Mouse (Mus musculus) midbrain, embryonic 11.5 days (tissue): ENCODE results near the gene Gm10642. TPM values are rescaled to one million over a fixed set of nuclear protein-coding genes. Genes with fewer than 3 reads are reported as not detected.

Experiments used
- ATAC-seq: fragments of 200-750 bp; cut with Nextera tagmentation; 2 replicates; pipeline ENCODE4 v1.8.0; 2017; ENCODE audit warnings: moderate TSS enrichment, moderate library complexity; ENCODE audit not compliant: low FRiP score
- DNase-seq: peaks from one replicate; pipeline ENCODE4 v3.0.0; 2015; ENCODE audit warnings: low spot score; ENCODE audit errors: missing footprints
- H3K27ac ChIP-seq: fragments of 300-500 bp; sonication (generic); 2 replicates; pipeline ENCODE4 v1.5.1; 2014; ENCODE audit warnings: low read depth, low read length
- H3K27me3 ChIP-seq: fragments of 300-500 bp; sonication (generic); 2 replicates; pipeline ENCODE4 v1.6.1; 2014; ENCODE audit warnings: mild to moderate bottlenecking, low read length, moderate library complexity, mixed read lengths; ENCODE audit not compliant: control insufficient read depth, insufficient read depth
- H3K36me3 ChIP-seq: fragments of 300-500 bp; sonication (generic); 2 replicates; pipeline ENCODE4 v1.6.1; 2014; ENCODE audit warnings: mild to moderate bottlenecking, low read length, moderate library complexity, mixed read lengths; ENCODE audit not compliant: control insufficient read depth, insufficient read depth
- H3K4me1 ChIP-seq: fragments of 300-500 bp; sonication (generic); 2 replicates; pipeline ENCODE4 v1.6.1; 2014; ENCODE audit warnings: low read length; ENCODE audit not compliant: control insufficient read depth, insufficient read depth
- H3K4me2 ChIP-seq: fragments of 300-500 bp; sonication (generic); 2 replicates; pipeline ENCODE4 v1.6.1; 2014; ENCODE audit warnings: mild to moderate bottlenecking, moderate library complexity
- H3K4me3 ChIP-seq: fragments of 300-500 bp; sonication (generic); 2 replicates; pipeline ENCODE4 v1.5.1; 2014; ENCODE audit warnings: low read depth, low read length
- H3K9ac ChIP-seq: fragments of 300-500 bp; sonication (generic); 2 replicates; pipeline ENCODE4 v1.6.1; 2014; ENCODE audit warnings: low read length
- H3K9me3 ChIP-seq: fragments of 300-500 bp; sonication (generic); 2 replicates; pipeline ENCODE4 v1.6.1; 2016; ENCODE audit warnings: low read length; ENCODE audit not compliant: control insufficient read depth
- WGBS: fragments of 180-500 bp; shearing (Covaris S2); extraction: QIAGEN DNeasy Blood & Tissue Kit; methylation state at CpG from one replicate; pipeline ENCODE4 v1.1.7; 2014; 5-methylcytosine and 5-hydroxymethylcytosine counted together
- polyA plus RNA-seq: library from polyadenylated mRNA; unstranded; fragments of >200 nt; fragmentation: Nextera tagmentation; extraction: Ambion mirVana; gene quantifications from 2 replicates; pipeline ENCODE4 v1.2.1, GENCODE M21; 2014

Gene Gm10642
- polyA plus RNA-seq, 1 experiment from 2014 or later, result 0.15 TPM

DNA sequence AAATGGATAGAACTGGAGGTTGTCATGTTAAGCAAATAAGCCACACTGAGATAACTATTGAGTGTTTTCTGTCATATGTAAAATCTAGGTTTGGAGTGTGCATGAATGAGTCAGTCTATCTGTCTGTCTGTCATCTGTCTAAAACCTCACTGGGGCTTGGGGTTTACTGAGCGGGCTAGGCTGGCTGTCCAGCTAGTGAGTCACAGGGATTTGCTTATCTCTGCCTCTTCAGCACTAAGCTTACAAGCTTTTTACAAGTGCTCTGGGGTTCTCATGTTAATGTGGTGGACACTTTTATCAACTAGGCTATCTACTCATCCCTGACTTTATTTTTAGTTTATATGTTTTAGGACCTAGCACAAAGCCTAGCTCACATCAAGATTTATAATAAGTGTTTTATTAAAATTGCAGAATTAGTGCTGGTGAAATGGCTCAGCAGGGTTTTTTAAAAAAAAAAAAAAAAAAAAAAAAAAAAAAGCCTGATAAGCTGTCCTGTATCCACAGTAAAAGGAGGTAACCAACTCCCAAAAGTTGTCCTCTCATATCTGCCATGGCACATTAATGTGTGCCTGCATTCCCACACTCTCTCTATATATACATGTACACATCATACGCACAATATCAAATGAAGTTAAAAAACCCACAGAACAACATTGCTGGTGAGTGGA lies 32.4 kb downstream of the Gm10642 start:
- Histone ChIP-seq H3K27ac (no peak overlapping the region), H3K4me2 (no peak overlapping the region), H3K4me3 (no peak overlapping the region), H3K27me3 (no peaks in the 10 kb centered on the region), H3K4me1 (no peaks in the 10 kb centered on the region), H3K36me3 (no peaks in the 10 kb centered on the region), H3K9me3 (no peaks in the 10 kb centered on the region), H3K9ac (no peak overlapping the region)
- WGBS, result 90% methylated on average over 2 of the region's 2 CpGs
- DNase-seq (no peak), ATAC-seq (no peak)

GRCm38 (mm10) chr9:70689926-70690325 lies 33.9 kb downstream of the Gm10642 start:
- 81% methylated on average over 3 of the region's 3 CpGs for WGBS

DNA sequence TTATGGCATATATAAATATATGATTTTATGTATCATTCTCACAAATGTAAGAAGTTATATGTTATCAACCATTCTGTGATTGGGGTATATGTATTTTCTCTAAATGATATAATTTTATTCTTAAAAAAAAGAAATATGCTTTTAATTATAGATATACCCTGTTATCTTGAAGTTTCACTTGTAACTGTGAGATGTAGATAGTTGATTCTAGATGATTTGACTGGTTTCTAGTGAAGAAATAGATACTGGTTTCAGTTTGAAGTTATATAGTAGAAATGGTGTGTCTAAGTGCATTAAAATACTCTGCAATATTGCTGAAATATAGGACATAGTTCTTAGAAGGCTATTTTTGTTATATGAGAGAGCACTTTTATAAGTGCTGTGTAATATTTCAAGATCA lies 34.5 kb downstream of the Gm10642 start:
- Histone ChIP-seq H3K9me3 (no peaks in the 10 kb centered on the region), H3K27ac (no peak overlapping the region), H3K27me3 (no peaks in the 10 kb centered on the region), H3K4me3 (no peak overlapping the region), H3K4me1 (no peaks in the 10 kb centered on the region), H3K4me2 (no peak overlapping the region), H3K36me3 (no peaks in the 10 kb centered on the region), H3K9ac (no peak overlapping the region)
- DNase-seq (no peak), ATAC-seq (no peak)

More at GRCm38 (mm10) chr9:70689926-70690325, 33.9 kb downstream of the Gm10642 start:
- no peak overlapping the region for H3K4me3 ChIP-seq
- no peaks in the 10 kb centered on the region for H3K9me3 ChIP-seq
- no peak overlapping the region for H3K27ac ChIP-seq
- H3K4me1 ChIP-seq, result no peaks in the 10 kb centered on the region
- no peaks in the 10 kb centered on the region for H3K36me3 ChIP-seq
- no peaks in the 10 kb centered on the region for H3K27me3 ChIP-seq
- ATAC-seq (no peak), DNase-seq (no peak)
- H3K4me2 ChIP-seq, result no peak overlapping the region
- no peak overlapping the region for H3K9ac ChIP-seq

DNA sequence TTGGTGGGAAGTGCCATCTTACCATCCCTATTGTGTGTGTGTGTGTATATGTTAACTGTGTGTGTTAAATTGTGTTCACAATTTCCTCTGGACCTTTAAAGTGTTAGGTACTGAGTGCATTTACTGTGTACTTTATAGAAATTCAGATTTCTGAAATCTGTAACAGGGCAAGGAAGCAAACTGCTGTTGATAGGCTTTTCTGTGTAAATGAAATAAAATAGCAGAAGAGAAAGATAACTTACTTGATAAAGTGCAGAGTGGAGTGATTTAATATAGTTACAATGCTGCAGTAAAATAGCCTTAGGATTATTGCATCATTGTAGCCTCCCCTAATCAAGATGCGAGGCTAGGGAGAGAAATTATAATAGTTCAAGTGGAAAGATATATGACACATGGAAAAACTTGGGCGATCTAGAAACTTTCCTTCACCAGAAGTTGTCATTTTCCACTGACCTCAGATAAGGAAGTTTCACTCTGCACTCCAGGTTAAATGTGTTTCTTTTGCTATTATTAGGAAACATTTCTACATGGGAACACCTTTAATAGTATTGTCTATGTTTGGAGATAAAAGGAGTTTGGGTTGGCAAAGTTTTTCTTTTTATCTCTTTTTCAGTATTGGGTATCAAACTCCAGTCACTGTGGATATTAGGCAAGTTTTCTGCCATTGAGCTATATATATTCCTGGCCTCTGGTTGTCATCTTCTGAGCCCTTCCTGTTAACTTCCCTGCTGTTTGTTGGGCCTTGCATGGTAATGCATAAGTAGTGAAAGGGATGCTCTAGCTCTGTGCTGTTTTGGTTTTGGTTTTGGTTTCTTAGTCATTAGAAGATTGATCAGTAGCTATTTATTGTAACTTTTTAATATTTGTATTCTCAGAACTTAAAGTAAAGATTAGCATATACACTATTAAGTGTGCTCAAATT lies 36.0 kb downstream of the Gm10642 start:
- H3K4me1 ChIP-seq, result no peaks in the 10 kb centered on the region
- 87% methylated on average over 2 of the region's 2 CpGs for WGBS
- no peak overlapping the region for H3K4me3 ChIP-seq
- ATAC-seq (no peak), DNase-seq (no peak)
- no peaks in the 10 kb centered on the region for H3K9me3 ChIP-seq
- no peak overlapping the region for H3K27ac ChIP-seq
- no peak overlapping the region for H3K4me2 ChIP-seq
- H3K27me3 ChIP-seq, result no peaks in the 10 kb centered on the region
- no peak overlapping the region for H3K9ac ChIP-seq
- H3K36me3 ChIP-seq, result no peaks in the 10 kb centered on the region

GRCm38 (mm10) chr9:70695723-70696122 lies 39.7 kb downstream of the Gm10642 start:
- no peak overlapping the region for H3K4me3 ChIP-seq
- no peak overlapping the region for H3K27ac ChIP-seq
- ATAC-seq, result no peak
- no peak for DNase-seq
- WGBS, result 92% methylated on average over 2 of the region's 2 CpGs
- no peaks in the 10 kb centered on the region for H3K36me3 ChIP-seq
- no peaks in the 10 kb centered on the region for H3K4me1 ChIP-seq
- no peak overlapping the region for H3K9ac ChIP-seq
- no peaks in the 10 kb centered on the region for H3K27me3 ChIP-seq
- no peak overlapping the region for H3K4me2 ChIP-seq
- no peaks in the 10 kb centered on the region for H3K9me3 ChIP-seq

- Histone ChIP-seq H3K4me3 (no peak overlapping the region), H3K4me2 (no peak overlapping the region), H3K36me3 (no peaks in the 10 kb centered on the region), H3K4me1 (no peaks in the 10 kb centered on the region), H3K27me3 (no peaks in the 10 kb centered on the region), H3K9me3 (no peaks in the 10 kb centered on the region), H3K9ac (no peak overlapping the region), H3K27ac (no peak overlapping the region)
- ATAC-seq, result no peak
- 82% methylated on average over 1 of the region's 1 CpGs for WGBS
- DNase-seq, result no peak
These were observed 42.0 kb downstream of the Gm10642 start for GRCm38 (mm10) chr9:70698090-70698489.

GRCm38 (mm10) chr9:70703597-70704203 lies 47.6 kb downstream of the Gm10642 start:
- Histone ChIP-seq H3K4me2 (no peak overlapping the region), H3K4me1 (no peaks in the 10 kb centered on the region), H3K27ac (no peak overlapping the region), H3K36me3 (no peaks in the 10 kb centered on the region), H3K27me3 (no peaks in the 10 kb centered on the region), H3K9ac (no peak overlapping the region), H3K4me3 (no peak overlapping the region), H3K9me3 (no peaks in the 10 kb centered on the region)
- 95% methylated on average over 5 of the region's 5 CpGs for WGBS
- DNase-seq (no peak), ATAC-seq (no peak)

GRCm38 (mm10) chr9:70706444-70706843 lies 50.4 kb downstream of the Gm10642 start:
- Histone ChIP-seq H3K36me3 (no peaks in the 10 kb centered on the region), H3K4me1 (no peaks in the 10 kb centered on the region), H3K4me2 (no peak overlapping the region), H3K27ac (no peak overlapping the region), H3K9ac (no peak overlapping the region), H3K4me3 (no peak overlapping the region), H3K9me3 (no peaks in the 10 kb centered on the region), H3K27me3 (no peaks in the 10 kb centered on the region)
- DNase-seq (no peak), ATAC-seq (no peak)
- WGBS, result 97% methylated on average over 1 of the region's 1 CpGs
